Mouse (Mus musculus) embryonic facial prominence, embryonic 13.5 days (tissue): ENCODE data around the gene Psg16. TPM values are rescaled to one million over a fixed set of nuclear protein-coding genes. Genes with fewer than 3 reads are reported as not detected.

ENCODE experiments used
- ATAC-seq: fragments of 200-750 bp; cut with Nextera tagmentation; 2 replicates; pipeline ENCODE4 v1.8.0; 2017; ENCODE audit warnings: low read depth; ENCODE audit not compliant: insufficient number of reproducible peaks, insufficient read depth, low FRiP score, low TSS enrichment
- H3K27ac ChIP-seq: fragments of 300-500 bp; sonication (generic); 2 replicates; pipeline ENCODE4 v1.5.1; 2015; ENCODE audit warnings: moderate library complexity, mild to moderate bottlenecking, inconsistent platforms
- H3K27me3 ChIP-seq: fragments of 300-500 bp; sonication (generic); 2 replicates; pipeline ENCODE4 v1.6.1; 2015; ENCODE audit warnings: mild to moderate bottlenecking, inconsistent platforms
- H3K36me3 ChIP-seq: fragments of 300-500 bp; sonication (generic); 2 replicates; pipeline ENCODE4 v1.6.1; 2015; ENCODE audit warnings: mild to moderate bottlenecking, inconsistent platforms
- H3K4me1 ChIP-seq: fragments of 300-500 bp; sonication (generic); 2 replicates; pipeline ENCODE4 v1.6.1; 2015; ENCODE audit warnings: inconsistent platforms
- H3K4me2 ChIP-seq: fragments of 300-500 bp; sonication (generic); 2 replicates; pipeline ENCODE4 v1.6.1; 2015; ENCODE audit warnings: moderate library complexity, mild to moderate bottlenecking, inconsistent platforms
- H3K4me3 ChIP-seq: fragments of 300-500 bp; sonication (generic); 2 replicates; pipeline ENCODE4 v1.5.1; 2015; ENCODE audit warnings: mild to moderate bottlenecking, inconsistent platforms
- H3K9ac ChIP-seq: fragments of 300-500 bp; sonication (generic); 2 replicates; pipeline ENCODE4 v1.6.1; 2015; ENCODE audit warnings: mild to moderate bottlenecking, inconsistent platforms
- H3K9me3 ChIP-seq: fragments of 300-500 bp; sonication (generic); 2 replicates; pipeline ENCODE4 v1.6.1; 2016; ENCODE audit warnings: inconsistent platforms
- WGBS: fragments of 180-500 bp; shearing (Covaris S2); methylation state at CpG from one replicate; pipeline ENCODE4 v1.1.7; 2015; ENCODE audit warnings: mixed read lengths; 5-methylcytosine and 5-hydroxymethylcytosine counted together
- polyA plus RNA-seq: library from polyadenylated mRNA; unstranded; fragments of >200 nt; fragmentation: Nextera tagmentation; extraction: Ambion mirVana; gene quantifications from 2 replicates; pipeline ENCODE4 v1.2.1, GENCODE M21; 2015

Gene Psg16
- polyA plus RNA-seq, 1 experiment from 2014 or later, result 0.14 TPM

- WGBS, result 36% methylated on average over 2 of the region's 2 CpGs
- no peaks in the 10 kb centered on the region for H3K27me3 ChIP-seq
- no peaks in the 10 kb centered on the region for H3K4me1 ChIP-seq
- H3K9ac ChIP-seq, result no peak overlapping the region
- peaks cover 8% of the 10 kb centered on the region; the same call in 1 of the 2 replicates for H3K9me3 ChIP-seq
- H3K27ac ChIP-seq, result no peak overlapping the region
- no peak overlapping the region for H3K4me2 ChIP-seq
- no peaks in the 10 kb centered on the region for H3K36me3 ChIP-seq
- no peak overlapping the region for H3K4me3 ChIP-seq
- no peak for ATAC-seq
Measured at GRCm38 (mm10) chr7:17155634-17156033, 81.8 kb downstream of the Psg16 start.

- WGBS, result 70% methylated on average over 3 of the region's 3 CpGs
- Histone ChIP-seq H3K9ac (no peak overlapping the region), H3K9me3 (peaks cover 11% of the 10 kb centered on the region; the same call in 1 of the 2 replicates), H3K27me3 (no peaks in the 10 kb centered on the region), H3K36me3 (no peaks in the 10 kb centered on the region), H3K4me2 (no peak overlapping the region), H3K4me3 (no peak overlapping the region), H3K4me1 (no peaks in the 10 kb centered on the region), H3K27ac (no peak overlapping the region)
- no peak for ATAC-seq
Measured at GRCm38 (mm10) chr7:17156885-17157677, 83.2 kb downstream of the Psg16 start.

DNA sequence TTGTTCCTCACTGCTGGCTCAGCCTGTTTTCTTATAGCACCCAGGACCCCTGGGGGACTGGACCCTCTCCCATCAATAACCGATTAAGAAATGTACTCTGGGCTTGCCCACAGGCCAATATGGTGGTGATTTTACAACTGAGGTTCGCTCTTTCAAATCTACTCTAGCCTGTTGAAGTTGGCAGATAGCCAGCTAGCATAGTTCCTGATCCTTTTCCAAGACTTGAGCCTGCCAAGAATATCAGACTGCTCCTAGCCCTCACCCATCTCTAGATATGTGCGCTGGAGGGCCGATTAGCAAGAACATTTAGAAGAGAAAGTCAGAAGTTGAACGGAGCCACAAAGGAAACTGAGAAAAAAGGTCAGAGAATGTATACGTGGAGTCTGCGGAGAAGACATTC lies 85.2 kb downstream of the Psg16 start:
- no peak overlapping the region for H3K9ac ChIP-seq
- ATAC-seq, result no peak
- H3K36me3 ChIP-seq, result no peaks in the 10 kb centered on the region
- H3K4me2 ChIP-seq, result no peak overlapping the region
- 85% methylated on average over 7 of the region's 7 CpGs for WGBS
- no peak overlapping the region for H3K4me3 ChIP-seq
- peaks cover 11% of the 10 kb centered on the region; the same call in 1 of the 2 replicates for H3K9me3 ChIP-seq
- H3K27me3 ChIP-seq, result no peaks in the 10 kb centered on the region
- no peak overlapping the region for H3K27ac ChIP-seq
- no peaks in the 10 kb centered on the region for H3K4me1 ChIP-seq

- 84% methylated on average over 4 of the region's 4 CpGs for WGBS
- no peak for ATAC-seq
Measured at GRCm38 (mm10) chr7:17171827-17172226, 98.0 kb downstream of the Psg16 start.

More at GRCm38 (mm10) chr7:17171827-17172226, 98.0 kb downstream of the Psg16 start:
- Histone ChIP-seq H3K27me3 (no peaks in the 10 kb centered on the region), H3K4me3 (no peak overlapping the region), H3K36me3 (no peaks in the 10 kb centered on the region), H3K9me3 (peaks cover 15% of the 10 kb centered on the region; the same call in 1 of the 2 replicates), H3K4me2 (no peak overlapping the region), H3K4me1 (no peaks in the 10 kb centered on the region), H3K9ac (no peak overlapping the region), H3K27ac (no peak overlapping the region)

Other genes with a start within 250 kb of the Psg16 start
- gene Prkd2, start 231.1 kb upstream of the Psg16 start, polyA plus RNA-seq, result 20.5 and 20.8 TPM in 2 replicates
- gene Dact3, start 198.7 kb upstream of the Psg16 start, polyA plus RNA-seq, result 4.9 TPM in 2 replicates
- gene Gng8, start 182.3 kb upstream of the Psg16 start, polyA plus RNA-seq, result 19.9 and 32.0 TPM in 2 replicates
- 1.2 TPM in 2 replicates for gene Ptgir, start 167.6 kb upstream of the Psg16 start, polyA plus RNA-seq
- 104 and 111 TPM in 2 replicates for gene Calm3, start 149.9 kb upstream of the Psg16 start, polyA plus RNA-seq
- gene Pnmal2, start 129.4 kb upstream of the Psg16 start, polyA plus RNA-seq, result 10.5 and 10.9 TPM in 2 replicates
- 1.2 and 1.7 TPM in 2 replicates for gene Pnmal1, start 114.4 kb upstream of the Psg16 start, polyA plus RNA-seq
- gene Gm42372, start 91.0 kb upstream of the Psg16 start, polyA plus RNA-seq, result 0.18 and 0.25 TPM in 2 replicates
- gene Ccdc8, start 81.3 kb upstream of the Psg16 start, polyA plus RNA-seq, result 20.7 and 22.1 TPM in 2 replicates
- 109 and 112 TPM in 2 replicates for gene Ppp5c, start 46.1 kb upstream of the Psg16 start, polyA plus RNA-seq
- 14.7 and 16.5 TPM in 2 replicates for gene Hif3a, start 11.6 kb upstream of the Psg16 start, polyA plus RNA-seq
- not detected in 2 replicates for gene Ceacam3, start 76.2 kb downstream of the Psg16 start, polyA plus RNA-seq
- gene Psg29, start 129.4 kb downstream of the Psg16 start, polyA plus RNA-seq, result not detected in 2 replicates